Mouse (Mus musculus) megakaryocyte, embryonic 14.5 days (primary cell): ENCODE data around the gene Unc45b.

Experiments
- FLI1 ChIP-seq: IDR thresholded peaks from 2 replicates; pipeline ENCODE4 v1.6.1; 2012; ENCODE audit warnings: low read length, inconsistent platforms, mixed read lengths
- GATA1 ChIP-seq: IDR thresholded peaks from 3 replicates; pipeline ENCODE4 v1.6.1; 2012; ENCODE audit warnings: mixed read lengths, low read length, inconsistent platforms, borderline replicate concordance

DNA sequence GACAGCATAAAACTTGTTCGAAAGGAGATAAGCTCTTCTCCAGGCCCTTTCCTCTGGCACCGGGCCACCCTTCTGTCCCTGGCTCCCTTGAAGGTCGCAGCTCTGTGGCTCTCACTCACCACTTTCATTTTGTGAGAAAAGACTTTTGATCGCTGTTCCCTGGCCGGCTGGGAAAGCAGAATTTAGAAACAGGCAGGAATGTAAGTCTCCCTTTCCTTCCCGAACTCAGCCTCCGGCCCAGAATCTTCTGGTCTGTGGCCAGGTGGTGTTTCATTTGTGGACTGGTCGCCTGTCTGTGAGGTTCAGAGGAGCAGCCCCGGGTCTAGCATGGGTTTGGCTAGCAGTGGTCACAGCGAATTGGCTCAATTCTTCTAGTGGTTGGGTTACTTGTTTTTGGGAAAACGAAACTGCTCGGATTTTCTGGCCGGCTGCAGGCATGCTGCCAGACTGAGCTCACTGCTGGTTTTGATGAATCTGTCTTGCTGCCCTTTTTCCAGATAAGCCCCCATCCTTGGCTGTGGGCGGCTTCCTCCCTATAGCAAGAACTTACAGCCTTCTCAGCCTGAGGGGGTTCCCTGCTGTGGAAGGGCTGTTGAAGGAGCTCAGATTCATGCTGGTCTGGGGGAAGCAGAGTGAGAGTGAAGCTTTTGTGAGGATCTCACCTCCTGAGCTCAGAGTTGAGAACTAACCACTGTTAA, 81.3 kb downstream of the Unc45b start, which contains the start of gene Slfn9:
- TF ChIP-seq GATA1 (no peak), FLI1 (no peak)
